In genomic region chr9:42279676-42280075, GRCm38 (mm10) we compare ENCODE assay signal across 25 mouse cellular contexts. TPM values are rescaled to one million over a fixed set of nuclear protein-coding genes. Genes with fewer than 3 reads are reported as not detected.
DNase-seq lines count a peak whose midpoint lies in the region; ATAC-seq lines count a peak whose summit lies in the region.
"Had no signal": no experiment of that assay in that cellular context is flagged by ENCODE, and none has a peak within 500 bp of the region (broad histone marks: within the 10 kb centered on the region; RNA-seq: fewer than 3 reads in every experiment).

No protein-coding gene starts in this region.

- peak; percentile 16 to 48 for DNase-seq in adrenal gland, postnatal 36 days
- DNase-seq in adrenal gland, postnatal 25 days = no peak
- DNase-seq in liver = no peak
- no peak for DNase-seq in frontal cortex, postnatal 14 days (ENCODE audit: low spot score in 2 of 2)
- no peak for DNase-seq in gastrocnemius, postnatal 4 days (ENCODE audit: low spot score in 2 of 2)
- DNase-seq: cerebellum, adult 11-12 months; cerebellum, adult 9-11 months; gastrocnemius, postnatal 14 days; kidney, adult 18-20 months; kidney, postnatal 36 days; thymus, postnatal 4 days had no signal

- no peak overlapping the region for H3K27ac ChIP-seq in liver, embryonic 15.5 days (replicated peaks)
- peak overlapping the region; percentile 53 for H3K27ac ChIP-seq in liver, embryonic 16.5 days (ENCODE audit: low read length)
- H3K27ac ChIP-seq: embryonic facial prominence, embryonic 13.5 days; forebrain, embryonic 10.5 days; kidney, embryonic 15.5 days; layer of hippocampus, adult 2 months; lung, embryonic 15.5 days; midbrain, embryonic 12.5 days; neural tube, embryonic 13.5 days had no signal

- H3K27me3 ChIP-seq in liver, embryonic 15.5 days = no peaks in the 10 kb centered on the region
- H3K27me3 ChIP-seq in liver, embryonic 16.5 days (ENCODE audit: control insufficient read depth, insufficient read depth, low read depth, low read length) = no peaks in the 10 kb centered on the region
- H3K27me3 ChIP-seq: embryonic facial prominence, embryonic 13.5 days; kidney, embryonic 15.5 days; lung, embryonic 15.5 days; midbrain, embryonic 12.5 days; neural tube, embryonic 13.5 days had no signal

- no peak overlapping the region for H3K9ac ChIP-seq in liver, embryonic 15.5 days
- no peak overlapping the region for H3K9ac ChIP-seq in liver, embryonic 16.5 days (ENCODE audit: low read depth, low read length)
- H3K9ac ChIP-seq: embryonic facial prominence, embryonic 13.5 days; kidney, embryonic 15.5 days; lung, embryonic 15.5 days; midbrain, embryonic 12.5 days; neural tube, embryonic 13.5 days had no signal

- no peaks in the 10 kb centered on the region for H3K9me3 ChIP-seq in liver, embryonic 15.5 days (replicated peaks)
- H3K9me3 ChIP-seq in liver, embryonic 16.5 days (replicated peaks; ENCODE audit: control insufficient read depth, low read length) = no peaks in the 10 kb centered on the region
- H3K9me3 ChIP-seq: embryonic facial prominence, embryonic 13.5 days; forebrain, embryonic 10.5 days; kidney, embryonic 15.5 days; lung, embryonic 15.5 days; midbrain, embryonic 12.5 days; neural tube, embryonic 13.5 days had no signal

- 29% methylated on average over 4 of the region's 4 CpGs for WGBS in liver, embryonic 15.5 days (ENCODE audit: insufficient replicate concordance)
- WGBS in liver, embryonic 16.5 days (ENCODE audit: insufficient replicate concordance) = 26% methylated on average over 4 of the region's 4 CpGs

- H3K36me3 ChIP-seq in liver, embryonic 15.5 days (replicated peaks) = no peaks in the 10 kb centered on the region
- no peaks in the 10 kb centered on the region for H3K36me3 ChIP-seq in liver, embryonic 16.5 days (ENCODE audit: control insufficient read depth, insufficient read depth)
- H3K36me3 ChIP-seq: embryonic facial prominence, embryonic 13.5 days; forebrain, embryonic 10.5 days; kidney, embryonic 15.5 days; lung, embryonic 15.5 days; midbrain, embryonic 12.5 days; neural tube, embryonic 13.5 days had no signal

- H3K4me3 ChIP-seq in liver, embryonic 15.5 days (replicated peaks) = no peak overlapping the region
- no peak overlapping the region for H3K4me3 ChIP-seq in liver, embryonic 16.5 days (ENCODE audit: low read depth, low read length)
- H3K4me3 ChIP-seq: embryonic facial prominence, embryonic 13.5 days; forebrain, embryonic 10.5 days; kidney, embryonic 15.5 days; layer of hippocampus, adult 2 months; lung, embryonic 15.5 days; megakaryocyte, embryonic 14.5 days; midbrain, embryonic 12.5 days; neural tube, embryonic 13.5 days had no signal

- peak; percentile 68 for ATAC-seq in liver, embryonic 15.5 days (ENCODE audit: insufficient read depth)
- ATAC-seq in liver, embryonic 16.5 days (ENCODE audit: low read depth) = peak; percentile 78
- peak; percentile 69 for ATAC-seq in megakaryocyte progenitor cell, adult 5-6 weeks (replicated peaks; ENCODE audit: poor library complexity)
- ATAC-seq: CD4-positive, CD25-positive, alpha-beta regulatory T cell, adult 4 months; forebrain, embryonic 16.5 days; hindbrain, embryonic 16.5 days had no signal

- H3K4me2 ChIP-seq in liver, embryonic 15.5 days = no peak overlapping the region
- H3K4me2 ChIP-seq in liver, embryonic 16.5 days (ENCODE audit: low read depth, low read length) = no peak overlapping the region
- H3K4me2 ChIP-seq: embryonic facial prominence, embryonic 13.5 days; kidney, embryonic 15.5 days; lung, embryonic 15.5 days; midbrain, embryonic 12.5 days; neural tube, embryonic 13.5 days had no signal

- no peaks in the 10 kb centered on the region for H3K4me1 ChIP-seq in liver, embryonic 15.5 days (replicated peaks)
- H3K4me1 ChIP-seq in liver, embryonic 16.5 days (ENCODE audit: control insufficient read depth, low read depth, low read length) = no peaks in the 10 kb centered on the region; the same call in 1 of the 2 replicates
- H3K4me1 ChIP-seq: embryonic facial prominence, embryonic 13.5 days; forebrain, embryonic 10.5 days; kidney, embryonic 15.5 days; lung, embryonic 15.5 days; megakaryocyte, embryonic 14.5 days; midbrain, embryonic 12.5 days; neural tube, embryonic 13.5 days had no signal

RNA-seq across cellular contexts. Expression of gene Sc5d, which starts 15.6 kb away (rescaled TPM):
- 10 to 100 TPM; 87.7 to 94.2 TPM for total RNA-seq in adrenal gland, postnatal 36 days (2021)
- total RNA-seq in adrenal gland, postnatal 25 days (2021) = 119 and 172 TPM in 2 replicates
- 79.8 and 83.8 TPM in 2 replicates for polyA plus RNA-seq in liver, embryonic 15.5 days (2015; fragmentation: Nextera tagmentation; extraction: Ambion mirVana)
- 101 and 103 TPM in 2 replicates for polyA plus RNA-seq in liver, embryonic 16.5 days (2015; fragmentation: Nextera tagmentation; extraction: Ambion mirVana)
- 31.1 and 31.4 TPM in 2 replicates for total RNA-seq in megakaryocyte progenitor cell, adult 5-6 weeks (2015)
- 26.5 and 26.8 TPM in 2 replicates for total RNA-seq in megakaryocyte progenitor cell, adult 5-6 weeks (2017)
- total RNA-seq in gastrocnemius, postnatal 4 days (2021) = 10 to 100 TPM; 16.7 to 19.3 TPM

Comparison
In these comparisons a context has a peak if more than half of its experiments do, and no peak if none do; other contexts are left out.
1. DNase-seq: peak in adrenal gland, postnatal 36 days (2 of 2); none in adrenal gland, postnatal 25 days (single experiment), liver (single experiment), frontal cortex, postnatal 14 days (0 of 2) and gastrocnemius, postnatal 4 days (0 of 2).
2. Peak in every context shown above with its lines, with median percentiles within 50 percentile points of each other: ATAC-seq.